Mouse (Mus musculus) stomach, embryonic 15.5 days (tissue): ENCODE measurements around the gene Htr1d. TPM values are rescaled to one million over a fixed set of nuclear protein-coding genes. Genes with fewer than 3 reads are reported as not detected.
A peak's percentile ranks its signal among the peaks of the same experiment; 100 is the strongest.

Source experiments
- ATAC-seq: fragments of 200-750 bp; cut with Nextera tagmentation; 2 replicates; pipeline ENCODE4 v1.8.0; 2017; ENCODE audit warnings: low read depth, moderate number of reproducible peaks, moderate TSS enrichment; ENCODE audit not compliant: insufficient read depth, low FRiP score
- H3K27ac ChIP-seq: fragments of 300-500 bp; sonication (generic); 2 replicates; pipeline ENCODE4 v1.5.1; 2015; ENCODE audit warnings: mild to moderate bottlenecking, inconsistent platforms
- H3K27me3 ChIP-seq: fragments of 300-500 bp; sonication (generic); replicated peaks from 2 replicates; pipeline ENCODE4 v1.6.1; 2015; ENCODE audit warnings: inconsistent platforms
- H3K36me3 ChIP-seq: fragments of 300-500 bp; sonication (generic); 2 replicates; pipeline ENCODE4 v1.6.1; 2015; ENCODE audit warnings: inconsistent platforms
- H3K4me1 ChIP-seq: fragments of 300-500 bp; sonication (generic); 2 replicates; pipeline ENCODE4 v1.6.1; 2015; ENCODE audit warnings: inconsistent platforms
- H3K4me2 ChIP-seq: fragments of 300-500 bp; sonication (generic); 2 replicates; pipeline ENCODE4 v1.6.1; 2015; ENCODE audit warnings: mild to moderate bottlenecking, inconsistent platforms
- H3K4me3 ChIP-seq: fragments of 300-500 bp; sonication (generic); replicated peaks from 2 replicates; pipeline ENCODE4 v1.5.1; 2015; ENCODE audit warnings: inconsistent platforms
- H3K9ac ChIP-seq: fragments of 300-500 bp; sonication (generic); 2 replicates; pipeline ENCODE4 v1.6.1; 2015; ENCODE audit warnings: inconsistent platforms
- H3K9me3 ChIP-seq: fragments of 300-500 bp; sonication (generic); 2 replicates; pipeline ENCODE4 v1.6.1; 2016; ENCODE audit warnings: inconsistent platforms
- WGBS: fragments of 180-500 bp; shearing (Covaris S2); methylation state at CpG from one replicate; pipeline ENCODE4 v1.1.7; 2015; 5-methylcytosine and 5-hydroxymethylcytosine counted together
- polyA plus RNA-seq: library from polyadenylated mRNA; unstranded; fragments of >200 nt; fragmentation: Nextera tagmentation; extraction: Ambion mirVana; gene quantifications from 2 replicates; pipeline ENCODE4 v1.2.1, GENCODE M21; 2015

Gene Htr1d
- polyA plus RNA-seq, 1 experiment from 2014 or later = 0.31 TPM

DNA sequence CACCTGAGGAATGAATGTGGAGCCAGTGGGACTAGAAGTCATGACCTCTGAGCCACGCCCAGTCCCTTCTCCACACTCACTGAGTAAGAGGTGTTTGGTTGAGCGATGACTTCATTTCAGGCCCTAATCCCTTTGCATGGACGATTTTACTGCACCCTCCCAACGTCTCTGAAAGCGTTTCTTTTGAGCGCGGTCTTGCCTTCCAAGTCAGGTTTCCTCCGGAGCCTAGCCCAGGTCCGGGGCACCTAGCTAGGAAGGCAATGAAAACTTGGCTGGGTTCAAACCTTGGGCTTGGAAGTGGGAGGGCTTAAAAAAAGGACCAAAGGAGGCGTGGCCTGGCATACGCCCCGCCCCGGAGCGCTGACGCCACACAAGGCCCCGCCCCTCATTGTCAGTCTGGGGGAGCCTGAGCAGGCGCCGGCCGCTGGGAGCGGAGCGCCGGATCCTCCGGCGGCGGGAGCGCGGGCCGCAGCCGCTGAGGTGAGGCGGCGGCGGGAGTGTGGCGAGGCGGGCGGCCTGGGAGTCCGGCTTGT, 46.1 kb downstream of the Htr1d start, which contains the start of gene Luzp1:
Gene Luzp1 (plus strand): TSS at position 391 of the 533 bp plus-strand sequence.
- H3K27me3 ChIP-seq = no peaks in the 10 kb centered on the region
- H3K36me3 ChIP-seq = no peaks in the 10 kb centered on the region
- H3K27ac ChIP-seq = peak within 1 kb of the TSS; percentile 98
- peak within 1 kb of the TSS; percentile 89 for H3K4me3 ChIP-seq
- H3K4me2 ChIP-seq = peak within 1 kb of the TSS; percentile 73
- ATAC-seq = peak; percentile 92
- H3K9me3 ChIP-seq = no peaks in the 10 kb centered on the region
- WGBS = under 1% methylated on average over 35 of the region's 36 CpGs
- peaks cover 13% of the 10 kb centered on the region for H3K4me1 ChIP-seq
- H3K9ac ChIP-seq = peak within 1 kb of the TSS; percentile 81

DNA sequence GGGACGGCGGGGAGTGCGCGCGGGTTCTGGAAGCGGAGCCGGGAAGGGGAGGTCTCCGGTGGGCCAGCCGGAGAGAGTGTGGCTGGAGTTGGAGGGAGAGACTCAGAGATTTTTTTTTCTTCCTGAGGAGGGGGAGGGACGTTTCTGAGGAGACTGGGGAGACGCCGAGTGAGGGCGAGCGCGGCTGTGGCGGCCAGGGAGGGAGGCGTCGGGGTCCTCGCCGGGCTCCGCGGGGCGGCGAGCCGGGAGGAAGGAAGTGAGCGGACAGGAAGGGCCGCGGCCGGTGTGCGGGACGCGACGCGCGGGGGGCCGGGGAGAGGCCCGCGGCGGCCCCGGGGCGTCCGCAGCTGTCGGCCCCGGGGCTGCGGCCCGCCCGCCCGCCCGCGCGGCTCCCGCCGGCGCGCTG, 46.6 kb downstream of the Htr1d start:
- WGBS = 2% methylated on average over 16 of the region's 55 CpGs
- Histone ChIP-seq H3K27me3 (no peaks in the 10 kb centered on the region), H3K4me3 (peak overlapping the region; percentile 89), H3K9me3 (no peaks in the 10 kb centered on the region), H3K36me3 (no peaks in the 10 kb centered on the region), H3K27ac (peak overlapping the region; percentile 98), H3K9ac (peak overlapping the region; percentile 81), H3K4me2 (peak overlapping the region; percentile 73), H3K4me1 (peaks cover 14% of the 10 kb centered on the region)
- ATAC-seq = peak; percentile 72

GRCm38 (mm10) chr4:136470347-136471071, 47.2 kb downstream of the Htr1d start:
- Histone ChIP-seq H3K4me2 (peak overlapping the region; percentile 73), H3K4me3 (peak overlapping the region; percentile 89), H3K4me1 (peaks cover 14% of the 10 kb centered on the region), H3K27ac (peak overlapping the region; percentile 98), H3K27me3 (no peaks in the 10 kb centered on the region), H3K9me3 (no peaks in the 10 kb centered on the region), H3K9ac (peak overlapping the region; percentile 81), H3K36me3 (no peaks in the 10 kb centered on the region)
- under 1% methylated on average over 50 of the region's 58 CpGs for WGBS
- 0 out of 2 replicates have a peak, but pooled peaks have one; percentile 11 for ATAC-seq

- no peak overlapping the region for H3K4me2 ChIP-seq
- no peaks in the 10 kb centered on the region for H3K9me3 ChIP-seq
- 0 out of 2 replicates have a peak overlapping the region, but pooled peaks have one; percentile 4 for H3K9ac ChIP-seq
- ATAC-seq = no peak
- 83% methylated on average over 1 of the region's 1 CpGs for WGBS
- no peaks in the 10 kb centered on the region for H3K27me3 ChIP-seq
- H3K36me3 ChIP-seq = no peaks in the 10 kb centered on the region
- no peak overlapping the region for H3K4me3 ChIP-seq
- H3K27ac ChIP-seq = no peak overlapping the region
- peaks cover 5% of the 10 kb centered on the region; the same call in 1 of the 2 replicates for H3K4me1 ChIP-seq
Measured at GRCm38 (mm10) chr4:136476692-136477091, 53.4 kb downstream of the Htr1d start.

DNA sequence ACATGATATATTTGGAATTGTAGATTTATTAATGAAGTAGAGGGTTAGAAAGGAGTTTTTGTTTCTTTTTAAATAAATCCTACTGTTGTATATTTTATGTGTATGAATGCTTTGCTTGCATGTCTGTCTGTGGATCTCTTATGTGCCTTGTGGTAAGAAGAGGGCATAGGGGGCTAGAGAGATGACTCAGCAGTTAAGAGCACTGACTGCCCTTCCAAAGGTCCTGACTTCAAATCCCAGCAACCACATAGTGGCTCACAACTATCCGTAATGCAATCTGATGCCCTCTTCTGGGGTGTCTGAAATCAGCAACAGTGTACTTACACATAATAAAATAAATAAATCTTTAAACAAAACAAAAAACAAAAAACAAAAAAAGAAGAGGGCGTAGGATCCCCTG, 63.2 kb downstream of the Htr1d start:
- WGBS = 87% methylated on average over 2 of the region's 2 CpGs
- Histone ChIP-seq H3K4me1 (no peaks in the 10 kb centered on the region), H3K36me3 (no peaks in the 10 kb centered on the region), H3K9ac (no peak overlapping the region), H3K27me3 (no peaks in the 10 kb centered on the region), H3K27ac (no peak overlapping the region), H3K4me2 (no peak overlapping the region), H3K4me3 (no peak overlapping the region), H3K9me3 (no peaks in the 10 kb centered on the region)
- no peak for ATAC-seq

Other genes with a start within 250 kb of the Htr1d start
- gene Asap3, start 217.2 kb upstream of the Htr1d start, polyA plus RNA-seq = 6.4 and 7.8 TPM in 2 replicates
- gene Tcea3, start 175.8 kb upstream of the Htr1d start, polyA plus RNA-seq = 18.9 and 20.8 TPM in 2 replicates
- 20.3 and 21.0 TPM in 2 replicates for gene Zfp46, start 138.8 kb upstream of the Htr1d start, polyA plus RNA-seq
- 143 and 149 TPM in 2 replicates for gene Hnrnpr, start 112.6 kb upstream of the Htr1d start, polyA plus RNA-seq
- gene 6030445D17Rik, start 38.7 kb downstream of the Htr1d start, polyA plus RNA-seq = 0.32 and 0.41 TPM in 2 replicates
- 106 and 110 TPM in 2 replicates for gene Luzp1, start 46.2 kb downstream of the Htr1d start, polyA plus RNA-seq
- gene Kdm1a, start 179.2 kb downstream of the Htr1d start, polyA plus RNA-seq = 32.1 and 35.5 TPM in 2 replicates
- not detected in 2 replicates for gene Tex46, start 186.9 kb downstream of the Htr1d start, polyA plus RNA-seq
- gene Lactbl1, start 199.1 kb downstream of the Htr1d start, polyA plus RNA-seq = not detected in 2 replicates